Mouse (Mus musculus): ENCODE results near the gene Ptprt.

- TF ChIP-seq USF1 (IDR thresholded peaks at IDR 0.05; ENCODE audit: low read depth, low read length) (no peak), CTCF (conservative IDR thresholded peaks at IDR 0.05 in 1 of 2, IDR thresholded peaks at IDR 0.05 in 1 of 2; ENCODE audit: low read depth in 2 of 2, low read length in 2 of 2) (no peak), EP300 (IDR thresholded peaks at IDR 0.05; ENCODE audit: low read length) (no peak), NRF1 (IDR thresholded peaks at IDR 0.05; ENCODE audit: low read depth, low read length) (no peak), ELF1 (IDR thresholded peaks at IDR 0.05; ENCODE audit: low read depth, low read length) (no peak), NELFE (IDR thresholded peaks at IDR 0.05; ENCODE audit: low read depth, low read length) (no peak)
Measured at GRCm38 (mm10) chr2:162572851-162573250, 88.1 kb downstream of the Ptprt start.

Data from CH12.LX (cell line).